Mouse (Mus musculus) spleen, embryonic (tissue): ENCODE data around the gene Tpcn2.

ENCODE experiments used
- CTCF ChIA-PET: fragments of 350-600 bp; sonication (Branson Sonifier 250); formaldehyde crosslinking; loops from one replicate; lab custom pipeline; 2022; lab: Charles Lee

The Tpcn2 gene

DNA sequence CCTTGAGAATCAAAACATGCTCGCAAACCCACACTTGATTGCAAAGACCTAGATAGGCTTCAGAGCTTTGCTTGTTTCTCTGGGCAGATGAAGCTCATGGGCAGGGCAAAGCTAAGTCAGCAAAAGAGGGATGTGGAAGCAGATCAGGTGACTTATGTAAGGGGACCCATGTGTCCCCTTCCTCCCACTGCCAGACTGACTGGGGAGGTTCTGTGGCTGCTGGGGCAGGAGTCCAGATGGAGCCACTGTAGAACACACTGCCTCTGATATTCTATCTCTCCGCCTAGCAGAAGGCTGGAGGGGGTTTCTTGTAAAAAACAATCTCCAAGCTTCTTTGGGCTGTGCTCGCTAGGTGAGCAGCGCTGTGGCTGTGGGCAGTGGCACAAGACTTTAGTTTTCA, 128.1 kb downstream of the Tpcn2 start:
- CTCF ChIA-PET, result no interaction called here

DNA sequence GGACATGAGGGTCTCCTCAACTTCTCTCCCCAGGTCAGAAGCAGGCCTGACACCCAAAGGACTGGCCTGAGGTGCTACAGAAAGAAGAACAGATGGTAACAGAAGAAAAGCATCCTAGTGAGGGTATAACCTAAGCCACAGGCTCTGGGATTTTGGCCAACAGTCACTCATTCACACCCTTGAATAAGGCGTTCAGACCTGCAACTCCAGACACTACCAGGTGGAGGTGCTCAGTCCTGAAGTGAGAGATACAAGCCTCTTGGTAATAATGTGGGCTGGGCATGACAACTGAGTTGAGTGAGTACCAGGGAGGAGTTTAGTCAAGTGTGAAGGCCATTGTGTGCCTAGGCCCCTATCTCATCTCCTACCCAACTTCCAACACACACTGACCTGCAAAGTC, 129.7 kb downstream of the Tpcn2 start:
- CTCF ChIA-PET, result no interaction called here

GRCm38 (mm10) chr7:145151845-145152244, 132.0 kb downstream of the Tpcn2 start:
- CTCF ChIA-PET, result no interaction called here

GRCm38 (mm10) chr7:145148902-145149301, 134.9 kb downstream of the Tpcn2 start:
- CTCF ChIA-PET, result no interaction called here

- CTCF ChIA-PET, result no interaction called here
Observed at GRCm38 (mm10) chr7:145147973-145148698, 135.7 kb downstream of the Tpcn2 start.

DNA sequence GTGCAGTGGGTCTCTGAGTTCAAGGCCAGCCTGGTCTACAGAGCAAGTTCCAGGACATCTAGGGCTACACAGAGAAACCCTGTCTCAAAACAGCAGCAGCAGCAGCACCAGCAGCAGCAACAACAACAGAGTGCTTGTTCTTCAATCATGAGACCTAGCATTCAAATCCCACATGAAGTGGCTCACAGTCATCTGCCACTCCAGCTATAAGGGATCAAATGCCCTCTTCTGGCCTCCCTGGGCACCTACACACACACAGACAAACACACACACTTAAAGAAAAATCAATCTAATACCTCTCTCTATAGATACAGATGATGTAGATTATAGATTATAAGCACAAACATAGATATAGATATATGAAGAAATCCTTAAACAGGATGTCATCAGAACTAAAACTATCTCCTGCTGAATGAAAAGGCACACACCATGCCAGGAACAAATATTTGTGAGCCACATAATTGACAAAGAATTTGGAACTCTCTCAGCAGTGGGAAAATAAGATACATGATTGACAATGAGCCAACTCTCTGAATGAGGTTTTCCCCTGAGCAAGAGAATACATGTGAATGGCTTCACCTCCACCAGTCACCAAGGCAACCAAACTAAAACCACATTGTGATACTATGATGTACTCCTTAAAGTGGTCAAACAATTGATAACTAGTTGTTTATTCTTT, 137.4 kb downstream of the Tpcn2 start:
- CTCF ChIA-PET, result no interaction called here

GRCm38 (mm10) chr7:145143502-145144070, 140.2 kb downstream of the Tpcn2 start:
- CTCF ChIA-PET, result no interaction called here

GRCm38 (mm10) chr7:145140656-145141055, 143.2 kb downstream of the Tpcn2 start:
- CTCF ChIA-PET, result interaction anchor here (0.5 kb wide), 1 partner anchor 21 kb away, joined by 3 read pairs; no protein-coding TSS in a partner anchor

DNA sequence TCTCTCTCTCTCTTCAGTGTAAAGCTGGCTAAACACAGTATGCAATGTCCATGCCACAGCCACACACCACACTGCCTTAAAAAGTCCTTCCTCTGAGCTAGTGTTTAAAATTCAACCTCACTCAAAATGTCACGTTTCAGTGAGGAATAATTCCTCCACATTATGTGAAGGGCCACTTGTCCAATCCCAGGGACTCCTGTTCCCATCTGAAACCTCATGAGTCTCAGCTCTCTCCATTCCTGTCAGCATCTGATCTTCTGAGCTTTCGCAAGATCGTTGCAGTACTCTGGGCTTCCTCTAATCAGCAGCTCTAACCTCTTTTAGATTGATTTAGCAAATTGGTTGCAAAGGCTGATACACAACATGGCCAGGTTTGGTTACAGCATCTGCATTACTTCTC, 144.2 kb downstream of the Tpcn2 start:
- CTCF ChIA-PET, result interaction anchor here (0.6 kb wide), 1 partner anchor 208 kb away, joined by 12 read pairs; no protein-coding TSS in a partner anchor

- CTCF ChIA-PET, result interaction anchor here (0.6 kb wide), 1 partner anchor 208 kb away, joined by 12 read pairs; no protein-coding TSS in a partner anchor
Observed at GRCm38 (mm10) chr7:145139100-145139499, 144.7 kb downstream of the Tpcn2 start.

DNA sequence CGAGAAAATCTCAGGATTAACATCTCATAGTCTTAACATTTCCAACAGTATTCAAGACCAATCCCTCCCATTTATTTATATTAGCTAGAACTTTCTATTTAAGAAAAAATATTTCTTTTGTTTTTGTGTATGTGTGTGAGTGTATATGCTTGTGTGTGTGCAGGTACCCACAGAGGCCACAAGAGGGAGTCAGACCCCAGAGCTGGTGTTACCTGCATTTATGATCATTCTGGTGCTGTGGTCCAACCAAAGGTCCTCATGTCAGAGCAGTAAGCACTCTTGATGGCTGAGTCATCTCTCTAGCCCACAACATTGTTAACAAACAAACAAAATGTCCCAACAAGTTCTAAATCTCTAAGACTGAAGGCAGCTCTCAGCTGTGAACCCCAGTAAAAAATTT, 145.9 kb downstream of the Tpcn2 start:
- CTCF ChIA-PET, result no interaction called here

- CTCF ChIA-PET, result no interaction called here
Observed at GRCm38 (mm10) chr7:145136831-145137230, 147.0 kb downstream of the Tpcn2 start.
